Mouse (Mus musculus): ENCODE results near the gene Os9. TPM values are rescaled to one million over a fixed set of nuclear protein-coding genes. Genes with fewer than 3 reads are reported as not detected.

The Os9 gene
- total and polyA plus RNA-seq, 3 experiments: 108 to 147 (median 127) TPM

Other genes starting within 250 kb of the Os9 start
- gene Atp23, start 219.8 kb downstream of the Os9 start, total RNA-seq (2021): 1 to 10 TPM; 3.9 to 5.6 TPM
- 8.2 and 9.9 TPM in 2 replicates for gene Atp23, start 219.8 kb downstream of the Os9 start, polyA plus RNA-seq (2012; rRNA removed)
- 100 to 1,000 TPM in 1 of 2 experiments, 10 to 100 TPM in 1; 75.0 to 119 TPM for gene Ctdsp2, start 142.4 kb downstream of the Os9 start, total RNA-seq (2021)
- 98.8 and 100 TPM in 2 replicates for gene Ctdsp2, start 142.4 kb downstream of the Os9 start, polyA plus RNA-seq (2012; rRNA removed)
- gene Avil, start 120.4 kb downstream of the Os9 start, total RNA-seq (2021): 1 to 10 TPM; 4.0 to 5.3 TPM
- gene Avil, start 120.4 kb downstream of the Os9 start, polyA plus RNA-seq (2012; rRNA removed): 0.19 and 0.21 TPM in 2 replicates
- gene Tsfm, start 90.3 kb downstream of the Os9 start, total RNA-seq (2021): 10 to 100 TPM; 42.2 to 67.9 TPM
- 55.0 and 68.9 TPM in 2 replicates for gene Tsfm, start 90.3 kb downstream of the Os9 start, polyA plus RNA-seq (2012; rRNA removed)
- 10 to 100 TPM; 17.7 to 23.0 TPM for gene Mettl1, start 79.7 kb downstream of the Os9 start, total RNA-seq (2021)
- gene Mettl1, start 79.7 kb downstream of the Os9 start, polyA plus RNA-seq (2012; rRNA removed): 18.2 and 23.7 TPM in 2 replicates
- gene Eef1akmt3, start 79.6 kb downstream of the Os9 start, total RNA-seq (2021): under 1 TPM; 0.14 to 0.69 TPM
- 0.18 and 0.23 TPM in 2 replicates for gene Eef1akmt3, start 79.6 kb downstream of the Os9 start, polyA plus RNA-seq (2012; rRNA removed)
- under 1 TPM; 0.28 to 0.61 TPM for gene Cyp27b1, start 72.9 kb downstream of the Os9 start, total RNA-seq (2021)
- 0.28 and 0.35 TPM in 2 replicates for gene Cyp27b1, start 72.9 kb downstream of the Os9 start, polyA plus RNA-seq (2012; rRNA removed)
- 10 to 100 TPM in 1 of 2 experiments, 1 to 10 TPM in 1; 5.4 to 12.2 TPM for gene March9, start 60.9 kb downstream of the Os9 start, total RNA-seq (2021)
- gene March9, start 60.9 kb downstream of the Os9 start, polyA plus RNA-seq (2012; rRNA removed): 20.1 and 20.6 TPM in 2 replicates
- 100 to 1,000 TPM; 166 to 233 TPM for gene Cdk4, start 57.6 kb downstream of the Os9 start, total RNA-seq (2021)
- gene Cdk4, start 57.6 kb downstream of the Os9 start, polyA plus RNA-seq (2012; rRNA removed): 100 and 106 TPM in 2 replicates
- 100 to 1,000 TPM; 115 to 129 TPM for gene Tspan31, start 50.9 kb downstream of the Os9 start, total RNA-seq (2021)
- 53.3 and 62.3 TPM in 2 replicates for gene Tspan31, start 50.9 kb downstream of the Os9 start, polyA plus RNA-seq (2012; rRNA removed)
- gene Agap2, start 45.8 kb downstream of the Os9 start, total RNA-seq (2021): 1 to 10 TPM; 2.2 to 3.8 TPM
- 8.7 and 9.8 TPM in 2 replicates for gene Agap2, start 45.8 kb downstream of the Os9 start, polyA plus RNA-seq (2012; rRNA removed)
- gene B4galnt1, start 44.1 kb upstream of the Os9 start, total RNA-seq (2021): 10 to 100 TPM in 1 of 2 experiments, 1 to 10 TPM in 1; 8.3 to 11.6 TPM
- 17.8 and 19.1 TPM in 2 replicates for gene B4galnt1, start 44.1 kb upstream of the Os9 start, polyA plus RNA-seq (2012; rRNA removed)
- gene Slc26a10, start 59.5 kb upstream of the Os9 start, total RNA-seq (2021): under 1 TPM; 0.35 to 0.58 TPM
- 1.1 and 2.4 TPM in 2 replicates for gene Slc26a10, start 59.5 kb upstream of the Os9 start, polyA plus RNA-seq (2012; rRNA removed)
- 10 to 100 TPM; 16.0 to 25.8 TPM for gene Arhgef25, start 69.0 kb upstream of the Os9 start, total RNA-seq (2021)
- 41.3 and 44.9 TPM in 2 replicates for gene Arhgef25, start 69.0 kb upstream of the Os9 start, polyA plus RNA-seq (2012; rRNA removed)
- 10 to 100 TPM; 53.6 to 75.7 TPM for gene Dtx3, start 74.6 kb upstream of the Os9 start, total RNA-seq (2021)
- gene Dtx3, start 74.6 kb upstream of the Os9 start, polyA plus RNA-seq (2012; rRNA removed): 203 and 219 TPM in 2 replicates
- 10 to 100 TPM; 41.6 to 47.8 TPM for gene Pip4k2c, start 90.5 kb upstream of the Os9 start, total RNA-seq (2021)
- gene Pip4k2c, start 90.5 kb upstream of the Os9 start, polyA plus RNA-seq (2012; rRNA removed): 21.7 and 22.5 TPM in 2 replicates
- 1 to 10 TPM; 6.2 to 7.8 TPM for gene Kif5a, start 142.2 kb upstream of the Os9 start, total RNA-seq (2021)
- gene Kif5a, start 142.2 kb upstream of the Os9 start, polyA plus RNA-seq (2012; rRNA removed): 28.9 and 30.1 TPM in 2 replicates
- 100 to 1,000 TPM; 149 to 168 TPM for gene Dctn2, start 145.2 kb upstream of the Os9 start, total RNA-seq (2021)
- gene Dctn2, start 145.2 kb upstream of the Os9 start, polyA plus RNA-seq (2012; rRNA removed): 205 and 234 TPM in 2 replicates
- 10 to 100 TPM; 39.7 to 45.0 TPM for gene Mbd6, start 167.9 kb upstream of the Os9 start, total RNA-seq (2021)
- 99.9 and 105 TPM in 2 replicates for gene Mbd6, start 167.9 kb upstream of the Os9 start, polyA plus RNA-seq (2012; rRNA removed)
- gene Mars, start 190.7 kb upstream of the Os9 start, total RNA-seq (2021): 100 to 1,000 TPM; 106 to 128 TPM
- 90.6 and 111 TPM in 2 replicates for gene Mars, start 190.7 kb upstream of the Os9 start, polyA plus RNA-seq (2012; rRNA removed)
- gene Arhgap9, start 200.8 kb upstream of the Os9 start, total RNA-seq (2021): 1 to 10 TPM; 1.9 to 2.7 TPM
- gene Arhgap9, start 200.8 kb upstream of the Os9 start, polyA plus RNA-seq (2012; rRNA removed): 2.7 and 3.7 TPM in 2 replicates
- gene Gli1, start 220.8 kb upstream of the Os9 start, total RNA-seq (2021): 1 to 10 TPM; 2.6 to 5.0 TPM
- gene Gli1, start 220.8 kb upstream of the Os9 start, polyA plus RNA-seq (2012; rRNA removed): 9.1 and 10.2 TPM in 2 replicates
- gene Inhbe, start 233.3 kb upstream of the Os9 start, total RNA-seq (2021): not detected
- 0.01 and 0.02 TPM in 2 replicates for gene Inhbe, start 233.3 kb upstream of the Os9 start, polyA plus RNA-seq (2012; rRNA removed)
- gene Inhbc, start 249.3 kb upstream of the Os9 start, total RNA-seq (2021): under 1 TPM in 1 of 2 experiments, not detected in 1; 0.20 TPM
- gene Inhbc, start 249.3 kb upstream of the Os9 start, polyA plus RNA-seq (2012; rRNA removed): 0.08 TPM in 1 of 2 replicates, not detected in the other